Mouse (Mus musculus) granulocyte monocyte progenitor cell, adult 5-6 weeks (primary cell): ENCODE results near the gene Cygb. TPM values are rescaled to one million over a fixed set of nuclear protein-coding genes. Genes with fewer than 3 reads are reported as not detected.
"Not testable (repeated sequence)": the region's sequence is repeated elsewhere in the genome, so short reads cannot be mapped to it uniquely, and the experiment has no call there.

Experiments used
- ATAC-seq: replicated peaks from 2 replicates; pipeline ENCODE4 v1.8.0; 2016; ENCODE audit warnings: mild to moderate bottlenecking, moderate TSS enrichment, inconsistent platforms; ENCODE audit not compliant: poor library complexity, severe bottlenecking
- total RNA-seq, 2 experiments: library from RNA; stranded (forward) in 1 of 2; stranded (reverse) in 1 of 2; fragments of 200-712, 200-1000 nt in 1 of 2; fragments of >200 nt in 1 of 2; fragmentation: Nextera tagmentation in 1 of 2; gene quantifications; 2 replicates each; pipeline ENCODE4 v1.2.3; 2014 to 2017

The Cygb gene
- total RNA-seq, 2 experiments from 2014 or later = not detected

DNA sequence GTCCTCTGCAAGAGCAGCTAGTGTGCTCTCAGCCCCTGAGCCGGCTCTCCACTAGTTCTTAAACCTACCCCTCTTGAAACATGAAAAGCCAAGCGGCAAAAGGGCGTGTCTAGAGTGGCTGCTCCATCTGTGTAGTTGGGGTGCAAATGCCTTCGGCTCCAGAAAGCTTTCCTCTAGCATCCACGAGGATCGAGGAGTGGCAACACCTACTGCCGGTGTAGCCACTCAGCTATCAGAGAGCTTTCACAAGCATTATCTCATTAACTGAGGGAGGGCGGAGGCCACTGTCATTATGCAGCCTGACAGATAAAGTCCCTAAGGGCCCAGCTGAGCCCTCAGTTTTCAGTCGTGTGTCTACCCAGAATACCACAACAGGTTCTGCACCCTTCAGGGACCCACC, 34.0 kb downstream of the Cygb start:
- ATAC-seq = no peak

GRCm38 (mm10) chr11:116619561-116619960, 34.6 kb downstream of the Cygb start:
- no peak for ATAC-seq

DNA sequence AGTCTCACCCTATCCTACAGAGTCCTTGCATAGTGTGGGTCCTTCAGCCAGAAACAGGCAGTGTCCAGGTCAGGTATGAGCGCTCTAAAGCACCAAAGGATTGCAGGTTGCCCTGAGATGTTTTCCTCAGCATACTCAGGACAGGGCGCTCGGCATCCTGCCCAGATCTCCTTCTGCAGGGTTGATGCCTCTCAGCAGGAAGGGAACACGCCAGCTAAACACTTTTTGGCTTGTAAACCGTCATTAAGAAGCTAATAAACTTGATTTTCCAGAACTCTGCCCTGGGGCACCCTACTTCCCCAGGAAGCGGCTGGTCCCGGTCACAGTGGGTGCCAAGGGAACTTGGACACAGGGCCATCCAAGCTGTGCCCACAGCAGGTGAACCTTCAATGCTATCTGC, 35.0 kb downstream of the Cygb start:
- no peak for ATAC-seq

DNA sequence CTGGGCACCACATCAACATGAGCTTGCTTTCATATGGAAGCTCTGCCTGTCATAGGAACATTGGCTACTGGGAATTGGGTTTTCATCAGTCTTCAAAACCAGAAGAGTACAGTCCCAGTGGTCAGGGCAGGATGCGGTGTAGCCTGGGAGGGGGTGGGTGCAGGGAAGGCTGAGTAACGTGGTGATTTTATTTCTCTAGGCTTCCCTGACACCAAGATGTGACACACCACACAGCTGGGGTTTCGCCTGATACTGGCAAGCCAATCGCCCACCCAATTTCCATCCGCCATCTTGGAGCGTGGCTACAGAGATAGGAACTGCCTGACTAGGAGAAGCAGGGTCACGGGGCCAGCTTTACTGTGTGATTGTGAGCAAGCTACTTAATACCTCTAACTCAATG, 35.4 kb downstream of the Cygb start:
- ATAC-seq = no peak

- ATAC-seq = peak; percentile 45
These were observed 36.5 kb downstream of the Cygb start for GRCm38 (mm10) chr11:116617641-116618040.

DNA sequence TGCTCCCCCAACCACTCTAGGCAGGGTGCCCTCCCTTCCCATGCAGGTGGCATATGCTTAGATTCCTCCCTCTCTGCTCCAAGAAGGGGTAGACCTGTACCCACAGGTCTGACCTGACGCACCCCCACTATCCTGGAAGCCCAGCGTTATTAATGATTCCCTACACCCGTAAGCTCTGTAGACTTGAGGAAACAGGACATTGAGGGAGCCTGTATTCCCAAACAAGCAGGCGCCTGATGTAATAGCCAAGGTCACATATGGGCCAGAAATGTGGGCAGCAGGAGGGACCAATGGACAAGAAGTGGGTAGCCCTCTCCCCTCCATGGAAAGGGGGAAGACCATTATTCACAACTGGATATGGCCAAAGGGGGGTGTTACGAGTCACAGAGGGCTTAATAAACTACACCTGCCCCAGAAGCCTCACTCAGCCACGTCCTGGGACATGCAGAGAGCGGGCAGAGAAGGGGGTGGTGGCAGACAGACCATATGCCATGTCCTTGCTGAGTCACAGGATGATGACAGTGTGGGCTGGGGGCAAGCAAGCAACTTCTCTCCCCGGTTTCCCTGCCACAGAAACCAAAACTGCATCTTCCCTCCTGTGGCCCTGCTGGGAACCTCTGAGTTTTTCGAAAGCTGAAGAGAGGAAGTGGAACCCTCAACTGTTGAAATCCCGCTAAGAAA, 37.5 kb downstream of the Cygb start:
- ATAC-seq = peak; percentile 62

DNA sequence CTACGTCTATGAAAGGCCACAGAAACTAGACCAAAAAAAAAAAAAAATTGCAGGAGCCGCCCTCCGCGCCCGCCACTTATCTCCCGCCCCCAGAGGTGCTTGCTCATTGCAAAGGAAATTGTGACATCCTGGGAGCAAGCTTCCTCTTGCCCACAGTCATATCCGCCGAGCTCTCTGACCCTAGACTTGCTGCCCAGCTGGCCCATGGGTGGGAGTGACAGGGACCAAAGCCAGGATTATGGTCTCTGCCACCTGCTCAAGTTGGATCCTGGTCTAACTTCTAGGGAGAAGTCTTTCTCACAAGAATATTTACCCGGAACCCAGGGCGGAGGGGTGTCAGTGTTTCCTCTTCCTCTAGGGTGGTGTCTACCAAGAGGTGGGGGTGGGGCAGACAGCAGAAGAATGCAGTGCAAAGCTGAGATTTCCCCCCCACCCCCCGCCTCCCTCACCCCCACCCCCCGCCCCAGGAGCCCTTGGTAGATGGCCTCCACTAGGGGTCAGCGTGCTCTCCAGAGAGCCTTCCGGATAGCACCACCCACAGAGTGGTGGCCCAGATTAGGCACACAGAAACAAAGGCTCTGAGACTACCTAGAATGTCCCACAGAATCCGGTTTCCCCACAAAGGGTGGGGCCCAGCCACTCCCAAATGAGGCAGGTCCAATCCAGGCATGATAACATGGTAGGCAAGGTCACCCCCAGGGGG, 38.2 kb downstream of the Cygb start:
- peak; percentile 65 for ATAC-seq

- no peak for ATAC-seq
These were observed 40.9 kb downstream of the Cygb start for GRCm38 (mm10) chr11:116613234-116613633.

DNA sequence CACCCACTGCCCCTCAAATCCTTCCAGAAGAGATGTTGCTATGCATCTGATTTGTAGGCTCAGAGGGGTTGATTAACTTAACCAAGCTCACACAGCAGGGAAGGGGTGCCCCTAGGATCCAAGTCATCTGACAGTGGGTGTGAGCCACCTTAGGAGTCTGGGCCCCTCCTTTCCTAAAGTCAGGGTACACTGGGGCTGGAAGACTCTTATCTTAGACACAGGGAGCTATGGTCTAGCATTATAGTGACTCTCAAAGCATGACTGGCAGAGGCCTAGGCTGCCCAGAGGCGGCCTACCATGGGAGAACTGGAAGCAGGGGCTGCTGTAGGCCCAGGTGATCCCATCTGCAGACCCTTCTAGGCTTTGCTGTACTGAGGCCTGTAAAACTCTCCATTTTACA, 41.6 kb downstream of the Cygb start:
- no peak for ATAC-seq

DNA sequence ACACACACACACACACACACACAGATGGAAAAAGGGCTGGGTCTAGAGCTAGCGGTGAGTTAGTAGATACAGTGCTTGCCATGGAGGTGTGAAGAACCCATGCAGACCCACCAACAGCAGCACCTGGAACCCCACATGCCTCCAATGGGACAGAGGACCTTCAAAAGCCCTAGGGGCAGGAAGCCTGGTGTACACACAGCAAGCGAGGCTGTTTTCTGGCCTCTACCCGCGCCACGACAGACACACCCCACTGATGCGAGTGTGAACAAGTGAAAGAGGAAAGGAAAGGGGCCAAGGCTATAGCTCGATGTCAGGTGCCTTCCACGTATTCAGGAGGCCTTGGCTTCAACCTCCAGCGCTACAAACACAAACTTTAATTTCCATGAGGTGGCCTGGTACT, 42.2 kb downstream of the Cygb start:
- ATAC-seq = no peak

DNA sequence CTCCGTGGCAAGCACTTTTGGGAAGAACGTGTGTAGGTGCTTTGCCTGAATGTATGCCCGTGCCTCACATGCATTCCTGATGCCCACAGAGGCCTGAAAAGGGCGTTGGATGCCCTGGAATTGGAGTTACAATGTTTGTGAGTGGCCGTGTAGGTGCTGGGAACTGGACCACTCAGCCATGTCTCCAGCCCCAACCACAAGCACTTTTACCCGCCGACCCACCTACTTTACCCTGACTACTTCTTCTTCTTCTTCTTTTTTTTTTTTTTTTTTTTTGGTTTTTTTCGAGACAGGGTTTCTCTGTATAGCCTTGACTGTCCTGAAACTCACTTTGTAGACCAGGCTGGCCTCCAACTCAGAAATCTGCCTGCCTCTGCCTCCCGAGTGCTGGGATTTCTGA, 42.9 kb downstream of the Cygb start:
- ATAC-seq = not testable (repeated sequence)

DNA sequence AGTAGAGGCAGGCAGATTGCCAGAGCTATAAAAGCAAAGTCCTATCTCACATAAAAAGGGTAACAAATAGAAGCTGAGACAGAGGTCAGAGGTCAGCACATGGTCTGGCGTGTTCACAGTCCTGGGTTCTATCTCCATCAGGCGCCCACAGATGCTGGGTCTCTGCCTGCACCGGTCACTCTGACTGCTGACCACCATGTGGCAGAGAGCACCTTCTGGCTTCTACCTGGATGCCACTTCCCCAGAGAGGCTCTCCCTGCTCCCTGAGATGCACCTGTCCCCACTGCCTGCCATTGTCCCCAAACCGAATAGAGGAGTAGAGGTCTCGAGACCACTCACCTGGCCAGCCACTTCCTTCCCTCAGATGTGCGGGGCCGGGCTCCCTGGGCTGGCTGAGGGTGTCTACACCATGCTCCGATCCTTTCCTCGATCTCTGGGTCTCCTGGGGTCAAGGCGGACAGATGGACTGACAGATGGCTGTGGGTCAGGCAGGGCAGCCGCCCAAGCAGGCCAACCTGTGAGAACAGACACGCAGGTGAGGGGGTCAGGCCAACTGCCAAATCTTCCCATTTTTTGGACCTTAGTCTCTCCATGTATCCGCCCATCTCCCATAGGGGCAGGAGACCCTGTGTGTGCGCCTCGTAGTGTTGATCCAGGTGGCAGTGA, 44.0 kb downstream of the Cygb start:
- ATAC-seq = no peak

DNA sequence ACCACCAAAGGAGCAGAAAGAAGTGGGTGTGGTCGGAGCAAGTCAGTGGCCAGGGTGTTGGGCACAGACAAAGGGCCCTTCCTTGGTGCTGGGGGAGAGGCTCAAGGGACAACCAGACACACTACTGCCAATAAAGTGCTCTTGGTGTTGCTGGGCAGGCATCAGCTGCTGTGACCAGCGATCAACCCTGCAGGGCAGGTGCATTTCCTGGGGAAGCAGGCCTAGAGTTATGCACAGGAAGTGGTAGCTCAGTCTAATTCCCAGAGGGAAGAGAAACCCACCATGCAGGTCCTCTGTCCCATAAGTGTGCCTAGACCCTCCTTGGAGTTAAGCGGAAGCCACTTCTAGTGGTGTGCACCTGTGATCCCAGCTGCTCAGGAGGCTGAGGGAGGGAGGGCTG, 46.4 kb downstream of the Cygb start:
- ATAC-seq = no peak

GRCm38 (mm10) chr11:116604097-116604496, 50.0 kb downstream of the Cygb start:
- ATAC-seq = no peak

- ATAC-seq = peak; percentile 51
These were observed 50.8 kb downstream of the Cygb start for GRCm38 (mm10) chr11:116603339-116603738.

- no peak for ATAC-seq
These were observed 52.1 kb downstream of the Cygb start for GRCm38 (mm10) chr11:116602043-116602442.

DNA sequence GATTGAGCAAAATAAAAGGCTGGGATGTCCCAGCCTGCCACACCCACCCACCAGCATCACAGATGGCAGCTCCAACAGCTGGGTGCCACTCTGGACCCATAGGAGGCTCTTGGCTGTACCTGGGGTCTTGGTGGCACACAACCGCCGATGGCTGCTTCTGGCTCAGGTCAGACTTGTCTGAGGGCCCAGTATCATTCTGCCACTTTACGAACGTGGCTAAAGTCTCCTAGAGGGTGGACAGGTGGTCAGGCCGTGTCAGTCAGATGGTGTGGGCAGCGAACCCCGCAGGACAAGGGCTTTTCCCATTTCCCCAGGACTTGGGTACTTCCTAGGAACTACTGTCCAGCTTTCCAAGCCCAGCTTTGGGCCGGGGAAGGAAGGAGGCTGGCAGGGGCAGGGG, 52.9 kb downstream of the Cygb start:
- no peak for ATAC-seq

DNA sequence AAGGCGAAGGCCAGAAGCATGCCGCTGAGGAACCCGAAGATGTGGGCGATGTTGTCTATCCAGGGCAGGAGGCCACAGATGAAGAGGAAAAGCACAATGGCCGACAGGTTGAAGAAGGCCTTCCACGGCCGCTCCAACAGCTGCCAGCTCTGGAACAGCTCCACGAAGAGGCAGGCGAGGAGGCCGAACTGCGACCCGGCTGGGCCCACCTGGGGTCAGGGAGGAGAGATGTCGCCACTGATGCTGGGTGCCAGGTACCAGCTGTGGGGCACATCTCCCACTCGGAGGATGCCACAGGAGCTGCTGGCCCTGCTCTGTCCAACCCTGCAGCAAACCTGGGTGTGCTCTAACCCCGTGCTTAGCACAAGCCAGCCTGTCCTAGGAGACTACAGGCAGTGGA, 54.9 kb downstream of the Cygb start:
- no peak for ATAC-seq

GRCm38 (mm10) chr11:116598193-116598592, 55.9 kb downstream of the Cygb start:
- ATAC-seq = no peak

DNA sequence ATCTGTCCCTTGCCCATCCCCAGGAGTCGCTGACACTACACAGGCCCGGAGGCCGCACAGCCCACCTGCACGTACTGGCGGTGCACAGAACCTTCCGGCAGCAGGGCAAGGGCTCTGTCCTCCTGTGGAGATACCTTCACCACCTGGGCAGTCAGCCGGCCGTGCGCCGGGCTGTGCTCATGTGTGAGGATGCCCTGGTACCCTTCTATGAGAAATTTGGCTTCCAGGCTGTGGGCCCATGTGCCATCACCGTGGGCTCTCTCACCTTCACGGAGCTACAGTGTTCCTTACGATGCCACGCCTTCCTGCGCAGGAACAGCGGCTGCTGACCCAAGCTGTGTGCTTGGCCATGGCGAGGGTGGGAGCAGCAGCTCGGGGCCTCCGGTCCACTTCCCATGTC, 57.3 kb downstream of the Cygb start:
- no peak for ATAC-seq
